ENCODE assay signal across 20 mouse cellular contexts in the genomic region with DNA sequence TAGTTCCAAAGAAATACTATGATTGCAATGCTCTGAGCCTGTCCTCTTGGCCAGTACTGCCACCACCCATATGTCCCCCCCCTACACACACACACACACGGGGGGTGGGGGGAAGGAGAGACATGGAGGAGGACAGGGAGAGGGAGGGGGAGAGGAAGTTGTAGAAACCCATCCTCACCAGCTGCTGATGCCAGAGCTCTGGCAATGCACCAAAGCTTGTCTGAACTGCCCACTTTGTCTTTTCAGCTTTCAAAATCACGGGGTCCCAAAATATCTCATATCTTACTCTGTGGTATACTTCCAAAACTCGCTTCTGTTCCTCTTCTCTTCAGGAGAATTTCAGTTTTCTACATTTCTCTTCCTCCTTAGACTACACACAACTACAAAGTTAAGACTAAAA.
"Had no signal": no experiment of that assay in that cellular context is flagged by ENCODE, and none has a peak within 500 bp of the region (broad histone marks: within the 10 kb centered on the region; RNA-seq: fewer than 3 reads in every experiment).

No protein-coding gene starts in this region.

- H3K27me3 ChIP-seq: limb, embryonic 13.5 days; liver, embryonic 12.5 days; liver, embryonic 15.5 days; lung, embryonic 15.5 days; megakaryocyte, embryonic 14.5 days; midbrain, embryonic 13.5 days; stomach, embryonic 15.5 days had no signal

- H3K9ac ChIP-seq: limb, embryonic 13.5 days; liver, embryonic 12.5 days; liver, embryonic 15.5 days; lung, embryonic 15.5 days; midbrain, embryonic 13.5 days; stomach, embryonic 15.5 days had no signal

- H3K9me3 ChIP-seq: limb, embryonic 10.5 days; limb, embryonic 13.5 days; liver, embryonic 12.5 days; liver, embryonic 15.5 days; lung, embryonic 15.5 days; megakaryocyte, embryonic 14.5 days; midbrain, embryonic 10.5 days; midbrain, embryonic 13.5 days; stomach, embryonic 15.5 days had no signal

- DNase-seq: kidney, adult 18-20 months; kidney, adult 9 months; kidney, postnatal 14 days; kidney, postnatal 4 days; liver; lung, adult 18-20 months; lung, postnatal 10 days; lung, postnatal 36 days; thymus, adult 18-20 months; thymus, postnatal 36 days had no signal

- H3K27ac ChIP-seq: limb, embryonic 10.5 days; limb, embryonic 13.5 days; liver, embryonic 12.5 days; liver, embryonic 15.5 days; lung, embryonic 15.5 days; midbrain, embryonic 10.5 days; midbrain, embryonic 13.5 days; stomach, embryonic 15.5 days had no signal

- H3K4me1 ChIP-seq: limb, embryonic 10.5 days; limb, embryonic 13.5 days; liver, embryonic 12.5 days; liver, embryonic 15.5 days; lung, embryonic 15.5 days; megakaryocyte, embryonic 14.5 days; midbrain, embryonic 10.5 days; midbrain, embryonic 13.5 days; stomach, embryonic 15.5 days had no signal

- ATAC-seq: intestine, embryonic 16.5 days; liver, embryonic 12.5 days; midbrain, embryonic 13.5 days had no signal

- H3K4me3 ChIP-seq: limb, embryonic 10.5 days; limb, embryonic 13.5 days; liver, embryonic 12.5 days; liver, embryonic 15.5 days; lung, embryonic 15.5 days; megakaryocyte, embryonic 14.5 days; midbrain, embryonic 10.5 days; midbrain, embryonic 13.5 days; stomach, embryonic 15.5 days had no signal

- H3K4me2 ChIP-seq: limb, embryonic 13.5 days; liver, embryonic 12.5 days; liver, embryonic 15.5 days; lung, embryonic 15.5 days; midbrain, embryonic 13.5 days; stomach, embryonic 15.5 days had no signal

- H3K36me3 ChIP-seq: limb, embryonic 10.5 days; limb, embryonic 13.5 days; liver, embryonic 12.5 days; liver, embryonic 15.5 days; lung, embryonic 15.5 days; midbrain, embryonic 10.5 days; midbrain, embryonic 13.5 days; stomach, embryonic 15.5 days had no signal
